Comparison of ENCODE assay signal across 9 mouse cellular contexts in the genomic region with DNA sequence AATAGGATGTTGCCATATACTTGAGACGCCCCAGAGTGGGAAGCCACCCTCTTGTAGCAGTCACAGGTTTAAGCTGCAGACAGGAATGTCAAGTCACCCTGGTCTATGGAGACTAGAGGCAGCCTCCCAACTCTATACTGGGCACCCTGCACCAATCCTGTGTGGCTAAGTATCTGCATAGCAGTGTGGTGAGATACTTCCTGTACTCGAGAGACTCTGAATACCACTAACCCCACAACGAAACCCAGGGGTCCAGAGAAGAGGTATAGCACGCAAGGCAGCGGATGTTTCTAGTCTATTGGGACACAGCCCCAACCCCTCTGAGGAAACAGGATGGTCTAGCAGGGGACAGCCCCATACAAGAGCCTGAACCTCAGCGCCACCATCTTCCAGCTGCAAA. TPM values are rescaled to one million over a fixed set of nuclear protein-coding genes. Genes with fewer than 3 reads are reported as not detected.
DNase-seq lines count a peak whose midpoint lies in the region; ATAC-seq lines count a peak whose summit lies in the region.
"Had no signal": no experiment of that assay in that cellular context is flagged by ENCODE, and none has a peak within 500 bp of the region (broad histone marks: within the 10 kb centered on the region; RNA-seq: fewer than 3 reads in every experiment).

No protein-coding gene starts in this region.

- H3K4me3 ChIP-seq in hindbrain, embryonic 15.5 days = no peak overlapping the region
- H3K4me3 ChIP-seq in hindbrain, embryonic 14.5 days (replicated peaks; ENCODE audit: low read length) = no peak overlapping the region
- no peak overlapping the region for H3K4me3 ChIP-seq in brown adipose tissue, adult 24 weeks (ENCODE audit: insufficient read depth, low read depth, low read length)
- no peak overlapping the region for H3K4me3 ChIP-seq in limb, embryonic 12.5 days (replicated peaks)
- H3K4me3 ChIP-seq: neural tube, embryonic 12.5 days had no signal

- no peak for ATAC-seq in hindbrain, embryonic 15.5 days (ENCODE audit: low FRiP score, low read depth)
- no peak for ATAC-seq in hindbrain, embryonic 14.5 days (ENCODE audit: low FRiP score)
- ATAC-seq in limb, embryonic 12.5 days (ENCODE audit: insufficient number of reproducible peaks, insufficient read depth, low FRiP score, low TSS enrichment, low read depth) = no peak
- ATAC-seq in cerebellum, adult (ENCODE audit: insufficient number of reproducible peaks, low FRiP score, low TSS enrichment) = no peak

- intact Hi-C loops in left cerebral cortex, postnatal 4 days (cut with DNase I) = no loop called here

- peaks cover 13% of the 10 kb centered on the region for H3K27me3 ChIP-seq in hindbrain, embryonic 15.5 days
- H3K27me3 ChIP-seq in hindbrain, embryonic 14.5 days (ENCODE audit: control insufficient read depth, insufficient read depth, low read length) = peaks cover 31% of the 10 kb centered on the region
- H3K27me3 ChIP-seq in limb, embryonic 12.5 days = no peaks in the 10 kb centered on the region

- H3K27ac ChIP-seq in hindbrain, embryonic 15.5 days (replicated peaks) = 0 out of 2 replicates have a peak overlapping the region, but pooled peaks have one; percentile 4
- H3K27ac ChIP-seq in hindbrain, embryonic 14.5 days = no peak overlapping the region
- H3K27ac ChIP-seq in brown adipose tissue, adult 24 weeks (replicated peaks; ENCODE audit: low read depth, low read length) = peak overlapping the region; percentile 17
- peak overlapping the region; percentile 91 for H3K27ac ChIP-seq in limb, embryonic 12.5 days
- H3K27ac ChIP-seq: neural tube, embryonic 12.5 days had no signal

- no peaks in the 10 kb centered on the region for H3K9me3 ChIP-seq in hindbrain, embryonic 15.5 days
- H3K9me3 ChIP-seq in hindbrain, embryonic 14.5 days (ENCODE audit: control insufficient read depth, low read length) = no peaks in the 10 kb centered on the region
- H3K9me3 ChIP-seq in limb, embryonic 12.5 days = no peaks in the 10 kb centered on the region
- H3K9me3 ChIP-seq: neural tube, embryonic 12.5 days had no signal

- H3K4me2 ChIP-seq in hindbrain, embryonic 15.5 days = no peak overlapping the region
- no peak overlapping the region for H3K4me2 ChIP-seq in hindbrain, embryonic 14.5 days (replicated peaks)
- H3K4me2 ChIP-seq in limb, embryonic 12.5 days = peak overlapping the region; percentile 50

- no peak for DNase-seq in hindbrain, embryonic 14.5 days (ENCODE audit: low spot score)
- peak; percentile 80 for DNase-seq in 416B (ENCODE audit: low read depth)
- DNase-seq in left cerebral cortex, postnatal 4 days = no peak
- no peak for DNase-seq in left cerebral cortex, adult 18-20 months (ENCODE audit: low spot score in 2 of 2)

- no peaks in the 10 kb centered on the region for H3K36me3 ChIP-seq in hindbrain, embryonic 15.5 days
- no peaks in the 10 kb centered on the region for H3K36me3 ChIP-seq in hindbrain, embryonic 14.5 days (replicated peaks; ENCODE audit: control insufficient read depth, insufficient read depth)
- H3K36me3 ChIP-seq in limb, embryonic 12.5 days = no peaks in the 10 kb centered on the region
- H3K36me3 ChIP-seq: neural tube, embryonic 12.5 days had no signal

- 80% methylated on average over 6 of the region's 6 CpGs for WGBS in hindbrain, embryonic 15.5 days
- WGBS in hindbrain, embryonic 14.5 days = 80% methylated on average over 6 of the region's 6 CpGs
- 61% methylated on average over 6 of the region's 6 CpGs for WGBS in limb, embryonic 12.5 days

- no peak overlapping the region for H3K9ac ChIP-seq in hindbrain, embryonic 15.5 days
- no peak overlapping the region for H3K9ac ChIP-seq in hindbrain, embryonic 14.5 days
- H3K9ac ChIP-seq in limb, embryonic 12.5 days (replicated peaks) = no peak overlapping the region
- H3K9ac ChIP-seq: neural tube, embryonic 12.5 days had no signal

- peaks cover 30% of the 10 kb centered on the region for H3K4me1 ChIP-seq in hindbrain, embryonic 15.5 days (replicated peaks)
- peaks cover 25% of the 10 kb centered on the region for H3K4me1 ChIP-seq in hindbrain, embryonic 14.5 days (replicated peaks; ENCODE audit: control insufficient read depth, insufficient read depth, low read length)
- H3K4me1 ChIP-seq in brown adipose tissue, adult 24 weeks (ENCODE audit: control insufficient read depth, insufficient read depth, insufficient read length, low read length) = peaks cover 35% of the 10 kb centered on the region
- H3K4me1 ChIP-seq in limb, embryonic 12.5 days (replicated peaks) = peaks cover 98% of the 10 kb centered on the region

RNA-seq across cellular contexts. Expression of gene Unc5b, which starts 22.9 kb away (rescaled TPM):
- polyA plus RNA-seq in hindbrain, embryonic 15.5 days (2015; fragmentation: Nextera tagmentation; extraction: Ambion mirVana) = 2.8 and 3.5 TPM in 2 replicates
- 2.8 and 2.9 TPM in 2 replicates for polyA plus RNA-seq in hindbrain, embryonic 14.5 days (2014; fragmentation: Nextera tagmentation; extraction: Ambion mirVana)
- 1.7 and 2.5 TPM in 2 replicates for polyA plus RNA-seq in brown adipose tissue, adult 24 weeks (2012; ENCODE audit: insufficient read depth, insufficient read length, missing spikeins)
- 12.7 and 13.5 TPM in 2 replicates for polyA plus RNA-seq in limb, embryonic 12.5 days (2016; fragmentation: Nextera tagmentation; extraction: Ambion mirVana)
- total RNA-seq in left cerebral cortex, postnatal 4 days (2021) = 1 to 10 TPM; 7.2 to 9.1 TPM
- 10 to 100 TPM in 1 of 2 experiments, 1 to 10 TPM in 1; 9.3 to 10.3 TPM for total RNA-seq in left cerebral cortex, adult 18-20 months (2021)

RNA-seq across cellular contexts. Expression of gene Slc29a3, which starts 55.9 kb away (rescaled TPM):
- 10.9 and 12.2 TPM in 2 replicates for polyA plus RNA-seq in hindbrain, embryonic 15.5 days (2015; fragmentation: Nextera tagmentation; extraction: Ambion mirVana)
- polyA plus RNA-seq in hindbrain, embryonic 14.5 days (2014; fragmentation: Nextera tagmentation; extraction: Ambion mirVana) = 8.4 and 8.9 TPM in 2 replicates
- polyA plus RNA-seq in brown adipose tissue, adult 24 weeks (2012; ENCODE audit: insufficient read depth, insufficient read length, missing spikeins) = 3.6 and 5.4 TPM in 2 replicates
- polyA plus RNA-seq in limb, embryonic 12.5 days (2016; fragmentation: Nextera tagmentation; extraction: Ambion mirVana) = 9.4 and 9.6 TPM in 2 replicates
- 10 to 100 TPM; 16.3 to 19.6 TPM for total RNA-seq in left cerebral cortex, postnatal 4 days (2021)
- total RNA-seq in left cerebral cortex, adult 18-20 months (2021) = 10 to 100 TPM; 11.1 to 12.4 TPM
